Mouse (Mus musculus): ENCODE results near the gene Hes2.
A peak's percentile ranks its signal among the peaks of the same experiment; 100 is the strongest.

Gene Hes2

GRCm38 (mm10) chr4:152160748-152161147 is 2.1 kb downstream of the Hes2 start:
- peak in 1 of 2 experiments; percentile 48 for DNase-seq (ENCODE audit: low spot score in 2 of 2)

- no peak for DNase-seq (ENCODE audit: low spot score in 2 of 2)
These were observed 2.9 kb downstream of the Hes2 start for GRCm38 (mm10) chr4:152161601-152162000.

GRCm38 (mm10) chr4:152162748-152163147 is 4.1 kb downstream of the Hes2 start:
- no peak for DNase-seq (ENCODE audit: low spot score in 2 of 2)

GRCm38 (mm10) chr4:152165036-152165931 is 6.6 kb downstream of the Hes2 start:
- DNase-seq (ENCODE audit: low spot score in 2 of 2), result peak; percentile 72 to 82

- no peak for DNase-seq (ENCODE audit: low spot score in 2 of 2)
These were observed 9.4 kb downstream of the Hes2 start for GRCm38 (mm10) chr4:152168052-152168451.

- no peak for DNase-seq (ENCODE audit: low spot score in 2 of 2)
These were observed 10.4 kb downstream of the Hes2 start for GRCm38 (mm10) chr4:152169103-152169502.

GRCm38 (mm10) chr4:152170286-152170685 is 11.6 kb downstream of the Hes2 start:
- no peak for DNase-seq (ENCODE audit: low spot score in 2 of 2)

GRCm38 (mm10) chr4:152171543-152171942 is 12.9 kb downstream of the Hes2 start:
- DNase-seq (ENCODE audit: low spot score in 2 of 2), result no peak

- peak in 1 of 2 experiments; percentile 67 for DNase-seq (ENCODE audit: low spot score in 2 of 2)
These were observed 14.4 kb downstream of the Hes2 start for GRCm38 (mm10) chr4:152173041-152173440.

- DNase-seq (ENCODE audit: low spot score in 2 of 2), result no peak
These were observed 15.3 kb downstream of the Hes2 start for GRCm38 (mm10) chr4:152173956-152174355.

- DNase-seq (ENCODE audit: low spot score in 2 of 2), result no peak
These were observed 18.0 kb downstream of the Hes2 start for GRCm38 (mm10) chr4:152176638-152177037.

GRCm38 (mm10) chr4:152177174-152177536 is 18.5 kb downstream of the Hes2 start:
- no peak for DNase-seq (ENCODE audit: low spot score in 2 of 2)

GRCm38 (mm10) chr4:152177537-152178343 is 19.1 kb downstream of the Hes2 start, which contains the start of gene Acot7:
Acot7 (plus strand) TSS chr4:152178134.
- peak; percentile 83 to 85 for DNase-seq (ENCODE audit: low spot score in 2 of 2)

GRCm38 (mm10) chr4:152178344-152178864 is 19.7 kb downstream of the Hes2 start:
- no peak for DNase-seq (ENCODE audit: low spot score in 2 of 2)

- DNase-seq (ENCODE audit: low spot score in 2 of 2), result no peak
These were observed 20.4 kb downstream of the Hes2 start for GRCm38 (mm10) chr4:152178916-152179705.

- no peak for DNase-seq (ENCODE audit: low spot score in 2 of 2)
These were observed 21.4 kb downstream of the Hes2 start for GRCm38 (mm10) chr4:152179946-152180660.

- DNase-seq (ENCODE audit: low spot score in 2 of 2), result no peak
These were observed 23.5 kb downstream of the Hes2 start for GRCm38 (mm10) chr4:152182205-152182604.

- no peak for DNase-seq (ENCODE audit: low spot score in 2 of 2)
These were observed 25.8 kb downstream of the Hes2 start for GRCm38 (mm10) chr4:152184353-152185035.

- DNase-seq (ENCODE audit: low spot score in 2 of 2), result peak in 1 of 2 experiments; percentile 33
These were observed 26.5 kb downstream of the Hes2 start for GRCm38 (mm10) chr4:152185137-152185509.

- DNase-seq (ENCODE audit: low spot score in 2 of 2), result peak; percentile 69 to 79
These were observed 27.0 kb downstream of the Hes2 start for GRCm38 (mm10) chr4:152185510-152186204.

All from urinary bladder, adult 18-20 months (tissue).